Mouse (Mus musculus) yolk sac, embryonic 10.5 days (tissue): ENCODE measurements around the gene Cth.
"Not testable (repeated sequence)": the region's sequence is repeated elsewhere in the genome, so short reads cannot be mapped to it uniquely, and the experiment has no call there.

Source experiments
- DNase-seq: peaks from one replicate; pipeline ENCODE4 v3.0.0-alpha.2; 2017; ENCODE audit warnings: low spot score

Cth gene

GRCm38 (mm10) chr3:157924692-157925328 is at the start of gene Cth:
TSS of gene Cth (minus strand) at chr3:157925077.
- peak; percentile 91 for DNase-seq

GRCm38 (mm10) chr3:157973236-157973635 is 48.4 kb upstream of the Cth start:
- no peak for DNase-seq

GRCm38 (mm10) chr3:157971151-157971550 is 46.3 kb upstream of the Cth start:
- DNase-seq: no peak

- no peak for DNase-seq
These were observed 32.4 kb upstream of the Cth start for GRCm38 (mm10) chr3:157957320-157957719.

- no peak for DNase-seq
These were observed 31.3 kb upstream of the Cth start for GRCm38 (mm10) chr3:157956201-157956600.

- no peak for DNase-seq
These were observed 30.6 kb upstream of the Cth start for GRCm38 (mm10) chr3:157955466-157955865.

- DNase-seq: peak; percentile 19
These were observed 27.8 kb upstream of the Cth start for GRCm38 (mm10) chr3:157952716-157953115.

GRCm38 (mm10) chr3:157947383-157948280 is 22.8 kb upstream of the Cth start:
- DNase-seq: peak; percentile 65

GRCm38 (mm10) chr3:157946843-157947358 is 22.0 kb upstream of the Cth start, which contains the start of gene Ankrd13c:
TSS of gene Ankrd13c (plus strand) at chr3:157947239.
- DNase-seq: peak; percentile 93

GRCm38 (mm10) chr3:157938585-157938984 is 13.7 kb upstream of the Cth start:
- DNase-seq: no peak

- no peak for DNase-seq
These were observed 9.5 kb upstream of the Cth start for GRCm38 (mm10) chr3:157934301-157934823.

- DNase-seq: not testable (repeated sequence)
These were observed 8.3 kb upstream of the Cth start for GRCm38 (mm10) chr3:157933223-157933622.

GRCm38 (mm10) chr3:157932074-157932473 is 7.2 kb upstream of the Cth start:
- DNase-seq: no peak

GRCm38 (mm10) chr3:157931592-157931991 is 6.7 kb upstream of the Cth start:
- DNase-seq: peak; percentile 46

- DNase-seq: no peak
These were observed 4.5 kb upstream of the Cth start for GRCm38 (mm10) chr3:157929417-157929816.

GRCm38 (mm10) chr3:157928731-157929130 is 3.9 kb upstream of the Cth start:
- no peak for DNase-seq

- no peak for DNase-seq
These were observed 1.9 kb upstream of the Cth start for GRCm38 (mm10) chr3:157926761-157927160.

GRCm38 (mm10) chr3:157925706-157926510 is 1.0 kb upstream of the Cth start:
- DNase-seq: no peak

GRCm38 (mm10) chr3:157923268-157923835 is 1.5 kb downstream of the Cth start:
- no peak for DNase-seq

GRCm38 (mm10) chr3:157921376-157921775 is 3.5 kb downstream of the Cth start:
- no peak for DNase-seq

GRCm38 (mm10) chr3:157916336-157916735 is 8.5 kb downstream of the Cth start:
- no peak for DNase-seq
